Mouse (Mus musculus): ENCODE measurements around the gene Tesc. TPM values are rescaled to one million over a fixed set of nuclear protein-coding genes. Genes with fewer than 3 reads are reported as not detected.

The Tesc gene
- polyA plus RNA-seq, 1 experiment from 2014 or later = 9.8 TPM

DNA sequence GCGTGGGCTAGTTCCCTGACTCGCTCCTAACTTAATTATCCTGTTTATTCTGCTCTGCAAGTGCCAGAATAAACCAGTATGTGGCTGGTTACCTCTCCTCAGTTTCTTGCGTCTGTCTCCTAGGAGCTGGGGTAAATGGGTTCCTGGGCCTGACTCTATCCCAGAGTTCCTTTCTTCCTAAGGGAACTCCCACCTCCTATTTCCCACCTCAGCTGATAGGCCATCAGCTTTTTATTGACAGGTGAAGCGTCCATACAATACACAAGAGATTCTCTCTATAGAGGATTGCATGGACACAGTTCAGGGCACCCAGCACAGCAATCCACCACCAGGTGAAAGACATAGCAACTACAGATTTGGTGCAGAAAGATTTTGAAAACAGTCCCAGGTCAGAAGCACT lies 16.2 kb downstream of the Tesc start:
- Histone ChIP-seq H3K27ac (ENCODE audit: low read length) (no peak overlapping the region), H3K9ac (ENCODE audit: low read length) (no peak overlapping the region), H3K36me3 (ENCODE audit: control insufficient read depth, insufficient read depth) (no peaks in the 10 kb centered on the region), H3K9me3 (replicated peaks; ENCODE audit: control insufficient read depth, low read length) (no peaks in the 10 kb centered on the region), H3K4me2 (ENCODE audit: low read depth, low read length) (no peak overlapping the region), H3K27me3 (ENCODE audit: control insufficient read depth, insufficient read depth, low read length) (no peaks in the 10 kb centered on the region), H3K4me3 (ENCODE audit: low read length) (no peak overlapping the region), H3K4me1 (ENCODE audit: control insufficient read depth, insufficient read depth, low read length) (no peaks in the 10 kb centered on the region)
- ATAC-seq (replicated peaks; ENCODE audit: extremely low read depth, insufficient read depth, low FRiP score) = no peak
- WGBS = 85% methylated on average over 4 of the region's 4 CpGs

- no peaks in the 10 kb centered on the region for H3K4me1 ChIP-seq (ENCODE audit: control insufficient read depth, insufficient read depth, low read length)
- no peaks in the 10 kb centered on the region for H3K36me3 ChIP-seq (ENCODE audit: control insufficient read depth, insufficient read depth)
- 85% methylated on average over 6 of the region's 6 CpGs for WGBS
- no peaks in the 10 kb centered on the region for H3K27me3 ChIP-seq (ENCODE audit: control insufficient read depth, insufficient read depth, low read length)
- H3K9me3 ChIP-seq (replicated peaks; ENCODE audit: control insufficient read depth, low read length) = no peaks in the 10 kb centered on the region
- H3K9ac ChIP-seq (ENCODE audit: low read length) = no peak overlapping the region
- no peak for ATAC-seq (replicated peaks; ENCODE audit: extremely low read depth, insufficient read depth, low FRiP score)
- H3K4me3 ChIP-seq (ENCODE audit: low read length) = no peak overlapping the region
- H3K27ac ChIP-seq (ENCODE audit: low read length) = no peak overlapping the region
- H3K4me2 ChIP-seq (ENCODE audit: low read depth, low read length) = no peak overlapping the region
Observed at GRCm38 (mm10) chr5:118044907-118045306, 17.4 kb downstream of the Tesc start.

DNA sequence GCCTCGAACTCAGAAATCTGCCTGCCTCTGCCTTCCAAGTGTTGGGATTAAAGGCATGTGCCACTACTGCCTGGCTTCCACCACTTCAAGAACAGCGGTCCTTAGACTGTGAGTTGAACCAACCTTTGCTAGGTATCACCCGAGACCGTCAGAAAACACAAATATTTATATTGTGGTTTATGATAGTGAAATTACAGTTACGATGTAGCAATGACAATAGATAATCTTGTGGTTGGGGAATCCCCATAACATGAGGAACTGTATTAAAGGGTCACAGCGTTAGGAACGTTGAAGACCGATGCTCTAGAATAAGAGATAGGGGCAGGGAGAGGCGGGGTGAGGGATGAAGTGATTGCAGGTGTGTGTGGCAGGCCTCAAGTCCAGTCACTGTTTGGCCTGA lies 17.8 kb downstream of the Tesc start:
- Histone ChIP-seq H3K4me1 (ENCODE audit: control insufficient read depth, insufficient read depth, low read length) (no peaks in the 10 kb centered on the region), H3K9me3 (replicated peaks; ENCODE audit: control insufficient read depth, low read length) (no peaks in the 10 kb centered on the region), H3K27ac (ENCODE audit: low read length) (no peak overlapping the region), H3K36me3 (ENCODE audit: control insufficient read depth, insufficient read depth) (no peaks in the 10 kb centered on the region), H3K4me2 (ENCODE audit: low read depth, low read length) (no peak overlapping the region), H3K4me3 (ENCODE audit: low read length) (no peak overlapping the region), H3K27me3 (ENCODE audit: control insufficient read depth, insufficient read depth, low read length) (no peaks in the 10 kb centered on the region), H3K9ac (ENCODE audit: low read length) (no peak overlapping the region)
- WGBS = 88% methylated on average over 9 of the region's 9 CpGs
- no peak for ATAC-seq (replicated peaks; ENCODE audit: extremely low read depth, insufficient read depth, low FRiP score)

GRCm38 (mm10) chr5:118047091-118047757 lies 19.7 kb downstream of the Tesc start:
- no peaks in the 10 kb centered on the region for H3K36me3 ChIP-seq (ENCODE audit: control insufficient read depth, insufficient read depth)
- no peak overlapping the region for H3K9ac ChIP-seq (ENCODE audit: low read length)
- no peak for ATAC-seq (replicated peaks; ENCODE audit: extremely low read depth, insufficient read depth, low FRiP score)
- 86% methylated on average over 14 of the region's 14 CpGs for WGBS
- H3K27me3 ChIP-seq (ENCODE audit: control insufficient read depth, insufficient read depth, low read length) = no peaks in the 10 kb centered on the region
- peaks cover 3% of the 10 kb centered on the region; the same call in 1 of the 2 replicates for H3K4me1 ChIP-seq (ENCODE audit: control insufficient read depth, insufficient read depth, low read length)
- H3K9me3 ChIP-seq (replicated peaks; ENCODE audit: control insufficient read depth, low read length) = no peaks in the 10 kb centered on the region
- H3K27ac ChIP-seq (ENCODE audit: low read length) = no peak overlapping the region
- H3K4me2 ChIP-seq (ENCODE audit: low read depth, low read length) = no peak overlapping the region
- H3K4me3 ChIP-seq (ENCODE audit: low read length) = no peak overlapping the region

- 72% methylated on average over 4 of the region's 4 CpGs for WGBS
- Histone ChIP-seq H3K9ac (ENCODE audit: low read length) (no peak overlapping the region), H3K4me1 (ENCODE audit: control insufficient read depth, insufficient read depth, low read length) (peaks cover 5% of the 10 kb centered on the region; the same call in 1 of the 2 replicates)
Observed at GRCm38 (mm10) chr5:118048412-118048811, 20.9 kb downstream of the Tesc start.

GRCm38 (mm10) chr5:118048928-118049327 lies 21.4 kb downstream of the Tesc start:
- Histone ChIP-seq H3K9me3 (replicated peaks; ENCODE audit: control insufficient read depth, low read length) (no peaks in the 10 kb centered on the region), H3K4me3 (ENCODE audit: low read length) (no peak overlapping the region), H3K4me1 (ENCODE audit: control insufficient read depth, insufficient read depth, low read length) (peaks cover 5% of the 10 kb centered on the region; the same call in 1 of the 2 replicates), H3K36me3 (ENCODE audit: control insufficient read depth, insufficient read depth) (no peaks in the 10 kb centered on the region), H3K27ac (ENCODE audit: low read length) (no peak overlapping the region), H3K4me2 (ENCODE audit: low read depth, low read length) (no peak overlapping the region), H3K9ac (ENCODE audit: low read length) (no peak overlapping the region), H3K27me3 (ENCODE audit: control insufficient read depth, insufficient read depth, low read length) (no peaks in the 10 kb centered on the region)
- WGBS = 65% methylated on average over 5 of the region's 5 CpGs
- no peak for ATAC-seq (replicated peaks; ENCODE audit: extremely low read depth, insufficient read depth, low FRiP score)

More at GRCm38 (mm10) chr5:118048412-118048811, 20.9 kb downstream of the Tesc start:
- no peaks in the 10 kb centered on the region for H3K27me3 ChIP-seq (ENCODE audit: control insufficient read depth, insufficient read depth, low read length)
- no peak overlapping the region for H3K27ac ChIP-seq (ENCODE audit: low read length)
- no peak overlapping the region for H3K4me3 ChIP-seq (ENCODE audit: low read length)
- H3K4me2 ChIP-seq (ENCODE audit: low read depth, low read length) = no peak overlapping the region
- ATAC-seq (replicated peaks; ENCODE audit: extremely low read depth, insufficient read depth, low FRiP score) = no peak
- H3K36me3 ChIP-seq (ENCODE audit: control insufficient read depth, insufficient read depth) = no peaks in the 10 kb centered on the region
- no peaks in the 10 kb centered on the region for H3K9me3 ChIP-seq (replicated peaks; ENCODE audit: control insufficient read depth, low read length)

DNA sequence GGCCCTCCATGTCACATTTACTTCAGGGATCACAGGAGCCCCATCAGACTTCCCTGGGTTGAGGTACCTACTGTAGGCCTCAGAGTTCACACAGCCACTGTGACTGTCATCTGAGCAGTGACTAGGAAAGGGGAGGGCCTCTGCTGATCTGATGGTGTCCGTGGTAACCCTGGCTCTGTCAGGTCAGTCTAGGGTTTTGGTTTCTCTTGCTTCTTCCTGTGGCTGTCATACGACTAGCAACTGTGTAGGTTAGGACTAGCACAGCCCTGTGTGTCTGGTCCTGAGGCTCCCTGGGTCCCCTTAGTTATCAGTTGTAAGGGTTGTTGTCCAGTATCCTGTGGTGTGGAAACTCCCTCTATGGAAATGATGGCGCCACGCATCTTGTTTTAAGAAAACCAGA lies 23.2 kb downstream of the Tesc start:
- H3K4me2 ChIP-seq (ENCODE audit: low read depth, low read length) = no peak overlapping the region
- no peak for ATAC-seq (replicated peaks; ENCODE audit: extremely low read depth, insufficient read depth, low FRiP score)
- no peaks in the 10 kb centered on the region for H3K36me3 ChIP-seq (ENCODE audit: control insufficient read depth, insufficient read depth)
- H3K27ac ChIP-seq (ENCODE audit: low read length) = no peak overlapping the region
- no peaks in the 10 kb centered on the region for H3K9me3 ChIP-seq (replicated peaks; ENCODE audit: control insufficient read depth, low read length)
- H3K4me1 ChIP-seq (ENCODE audit: control insufficient read depth, insufficient read depth, low read length) = peaks cover 7% of the 10 kb centered on the region; the same call in 1 of the 2 replicates
- no peak overlapping the region for H3K9ac ChIP-seq (ENCODE audit: low read length)
- no peaks in the 10 kb centered on the region for H3K27me3 ChIP-seq (ENCODE audit: control insufficient read depth, insufficient read depth, low read length)
- no peak overlapping the region for H3K4me3 ChIP-seq (ENCODE audit: low read length)
- WGBS = 69% methylated on average over 4 of the region's 4 CpGs

DNA sequence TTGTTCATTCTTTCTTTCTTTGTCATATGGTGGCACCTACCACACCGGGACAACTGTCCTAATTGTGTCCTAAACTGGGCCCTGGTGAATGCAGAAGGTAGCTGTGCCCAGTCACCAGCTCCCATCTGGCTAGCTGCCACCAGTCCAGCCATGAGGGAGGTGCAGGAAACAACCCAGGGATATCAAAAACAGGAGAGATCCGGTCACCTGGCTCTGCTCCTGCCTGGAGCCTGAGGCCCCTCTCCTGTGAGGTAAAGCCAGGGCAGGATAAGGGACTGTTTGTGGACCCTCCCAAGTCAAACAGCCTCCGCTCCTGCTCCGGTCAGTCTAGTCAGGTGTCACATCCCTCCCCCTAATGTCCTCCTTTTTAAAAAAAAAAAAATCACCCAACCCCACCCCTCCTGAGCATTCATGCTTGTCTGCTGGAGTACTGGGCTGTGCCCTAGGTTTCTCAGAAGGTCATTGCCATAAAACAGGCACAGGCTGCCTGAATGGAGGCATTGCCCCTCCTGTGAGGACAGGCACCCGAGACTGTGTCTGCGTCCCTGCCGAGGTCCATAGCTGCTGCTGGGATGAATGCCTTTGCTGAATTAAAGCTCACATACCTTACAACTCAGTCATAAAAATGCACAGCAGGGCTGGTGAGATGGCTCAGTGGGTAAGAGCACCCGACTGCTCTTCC lies 24.6 kb downstream of the Tesc start:
- H3K27me3 ChIP-seq (ENCODE audit: control insufficient read depth, insufficient read depth, low read length) = no peaks in the 10 kb centered on the region
- no peaks in the 10 kb centered on the region for H3K9me3 ChIP-seq (replicated peaks; ENCODE audit: control insufficient read depth, low read length)
- H3K27ac ChIP-seq (ENCODE audit: low read length) = no peak overlapping the region
- no peaks in the 10 kb centered on the region for H3K36me3 ChIP-seq (ENCODE audit: control insufficient read depth, insufficient read depth)
- no peak overlapping the region for H3K4me2 ChIP-seq (ENCODE audit: low read depth, low read length)
- H3K4me3 ChIP-seq (ENCODE audit: low read length) = no peak overlapping the region
- ATAC-seq (replicated peaks; ENCODE audit: extremely low read depth, insufficient read depth, low FRiP score) = peak; percentile 23; the same call in 1 of the 2 replicates
- WGBS = 58% methylated on average over 8 of the region's 8 CpGs
- H3K9ac ChIP-seq (ENCODE audit: low read length) = no peak overlapping the region
- peaks cover 11% of the 10 kb centered on the region for H3K4me1 ChIP-seq (ENCODE audit: control insufficient read depth, insufficient read depth, low read length)

- Histone ChIP-seq H3K4me1 (ENCODE audit: control insufficient read depth, insufficient read depth, low read length) (peaks cover 20% of the 10 kb centered on the region), H3K9me3 (replicated peaks; ENCODE audit: control insufficient read depth, low read length) (no peaks in the 10 kb centered on the region), H3K27me3 (ENCODE audit: control insufficient read depth, insufficient read depth, low read length) (no peaks in the 10 kb centered on the region), H3K4me3 (ENCODE audit: low read length) (no peak overlapping the region), H3K9ac (ENCODE audit: low read length) (no peak overlapping the region), H3K4me2 (ENCODE audit: low read depth, low read length) (no peak overlapping the region), H3K27ac (ENCODE audit: low read length) (no peak overlapping the region), H3K36me3 (ENCODE audit: control insufficient read depth, insufficient read depth) (no peaks in the 10 kb centered on the region)
- WGBS = 85% methylated on average over 2 of the region's 2 CpGs
- no peak for ATAC-seq (replicated peaks; ENCODE audit: extremely low read depth, insufficient read depth, low FRiP score)
Observed at GRCm38 (mm10) chr5:118053205-118053604, 25.7 kb downstream of the Tesc start.
